Mouse (Mus musculus) left cerebral cortex, postnatal 10 days (tissue): ENCODE results near the gene Ehd4. TPM values are rescaled to one million over a fixed set of nuclear protein-coding genes. Genes with fewer than 3 reads are reported as not detected.

Source experiments
- DNase-seq, 2 experiments: peaks; one replicate each; pipeline ENCODE4 v3.0.0; 2021 to 2022; ENCODE audit warnings: low spot score in 2 of 2, mixed read lengths in 1 of 2; ENCODE audit errors: extremely low spot score in 1 of 2
- intact Hi-C: fragments of 180-260 bp; cut with DNase I; formaldehyde crosslinking; loops from one replicate; pipeline ENCODE4 v1.15.1; 2025
- total RNA-seq, 2 experiments: library from RNA; stranded (reverse); gene quantifications; 2 replicates each; pipeline ENCODE4 v1.2.3; 2021

Ehd4 gene
- 10 to 100 TPM in 1 of 2 experiments, 1 to 10 TPM in 1; 9.4 to 10.7 TPM for total RNA-seq

GRCm38 (mm10) chr2:120154361-120154894, at the start of gene Ehd4:
TSS of gene Ehd4 (minus strand) at chr2:120154606.
- intact Hi-C loops: loop anchor here (5.0 kb wide), 1 partner anchor 57 kb away; no protein-coding TSS in a partner anchor
- DNase-seq: peak; percentile 97 to 99

GRCm38 (mm10) chr2:120203742-120204141, 49.3 kb upstream of the Ehd4 start:
- no peak for DNase-seq
- intact Hi-C loops: no loop called here

GRCm38 (mm10) chr2:120200077-120200476, 45.7 kb upstream of the Ehd4 start:
- no peak for DNase-seq
- intact Hi-C loops: no loop called here

GRCm38 (mm10) chr2:120188174-120188573, 33.8 kb upstream of the Ehd4 start:
- intact Hi-C loops: no loop called here
- no peak for DNase-seq

- no peak for DNase-seq
- intact Hi-C loops: no loop called here
Measured at GRCm38 (mm10) chr2:120187583-120187982, 33.2 kb upstream of the Ehd4 start.

- DNase-seq: no peak
- intact Hi-C loops: no loop called here
Measured at GRCm38 (mm10) chr2:120185527-120186276, 31.3 kb upstream of the Ehd4 start.

GRCm38 (mm10) chr2:120178936-120179335, 24.5 kb upstream of the Ehd4 start:
- intact Hi-C loops: no loop called here

GRCm38 (mm10) chr2:120173718-120174117, 19.3 kb upstream of the Ehd4 start:
- peak; percentile 24 to 59 for DNase-seq
- intact Hi-C loops: loop anchor here (5.0 kb wide), 1 partner anchor 109 kb away; no protein-coding TSS in a partner anchor

More at GRCm38 (mm10) chr2:120178936-120179335, 24.5 kb upstream of the Ehd4 start:
- no peak for DNase-seq

GRCm38 (mm10) chr2:120171362-120171761, 17.0 kb upstream of the Ehd4 start:
- intact Hi-C loops: loop anchor here (2.0 to 5.0 kb wide), 2 partner anchors 87 to 111 kb away; no protein-coding TSS in a partner anchor
- no peak for DNase-seq

GRCm38 (mm10) chr2:120170726-120171125, 16.3 kb upstream of the Ehd4 start:
- DNase-seq: peak in 1 of 2 experiments; percentile 40
- intact Hi-C loops: loop anchor here (2.0 to 5.0 kb wide), 2 partner anchors 86 to 112 kb away; no protein-coding TSS in a partner anchor

- intact Hi-C loops: no loop called here
- no peak for DNase-seq
Measured at GRCm38 (mm10) chr2:120169382-120169781, 15.0 kb upstream of the Ehd4 start.

GRCm38 (mm10) chr2:120167763-120168162, 13.4 kb upstream of the Ehd4 start:
- intact Hi-C loops: no loop called here
- no peak for DNase-seq

- no peak for DNase-seq
- intact Hi-C loops: no loop called here
Measured at GRCm38 (mm10) chr2:120165474-120165873, 11.1 kb upstream of the Ehd4 start.

GRCm38 (mm10) chr2:120159434-120159833, 5.0 kb upstream of the Ehd4 start:
- intact Hi-C loops: no loop called here
- no peak for DNase-seq

GRCm38 (mm10) chr2:120158846-120159245, 4.4 kb upstream of the Ehd4 start:
- peak in 1 of 2 experiments; percentile 49 for DNase-seq
- intact Hi-C loops: no loop called here

GRCm38 (mm10) chr2:120158016-120158415, 3.6 kb upstream of the Ehd4 start:
- DNase-seq: no peak
- intact Hi-C loops: no loop called here

GRCm38 (mm10) chr2:120157606-120158005, 3.2 kb upstream of the Ehd4 start:
- intact Hi-C loops: no loop called here
- DNase-seq: no peak

- no peak for DNase-seq
- intact Hi-C loops: loop anchor here (5.0 kb wide), 1 partner anchor 56 kb away; no protein-coding TSS in a partner anchor
Measured at GRCm38 (mm10) chr2:120153586-120154360, 633 bp downstream of the Ehd4 start.

- intact Hi-C loops: loop anchor here (5.0 kb wide), 1 partner anchor 53 kb away; no protein-coding TSS in a partner anchor
- DNase-seq: no peak
Measured at GRCm38 (mm10) chr2:120150571-120150970, 3.8 kb downstream of the Ehd4 start.
